Mouse (Mus musculus) stomach, embryonic 16.5 days (tissue): ENCODE measurements at regions not wholly inside any gene's neighbourhood (a gene's known extent, or its start where the extent isn't known, plus 50 kb on each side); places are given as distances from the start of the nearest gene placed in this dataset.

Source experiments
- ATAC-seq: fragments of 200-750 bp; cut with Nextera tagmentation; 2 replicates; pipeline ENCODE4 v1.8.0; 2017; ENCODE audit warnings: moderate number of reproducible peaks, moderate TSS enrichment; ENCODE audit not compliant: insufficient read depth, low FRiP score
- H3K27ac ChIP-seq: fragments of 300-500 bp; sonication (generic); 2 replicates; pipeline ENCODE4 v1.5.1; 2014; ENCODE audit warnings: low read length
- H3K27me3 ChIP-seq: fragments of 300-500 bp; sonication (generic); 2 replicates; pipeline ENCODE4 v1.6.1; 2014; ENCODE audit warnings: low read length, control low read depth, mixed read lengths; ENCODE audit not compliant: control insufficient read depth, insufficient read depth
- H3K36me3 ChIP-seq: fragments of 300-500 bp; sonication (generic); 2 replicates; pipeline ENCODE4 v1.6.1; 2014; ENCODE audit warnings: low read length; ENCODE audit not compliant: control insufficient read depth, insufficient read depth
- H3K4me1 ChIP-seq: fragments of 300-500 bp; sonication (generic); 2 replicates; pipeline ENCODE4 v1.6.1; 2014; ENCODE audit warnings: low read length, control low read depth, mixed read lengths; ENCODE audit not compliant: control insufficient read depth, insufficient read depth
- H3K4me2 ChIP-seq: fragments of 300-500 bp; sonication (generic); 2 replicates; pipeline ENCODE4 v1.6.1; 2014; ENCODE audit warnings: low read depth, low read length, mixed read lengths
- H3K4me3 ChIP-seq: fragments of 300-500 bp; sonication (generic); replicated peaks from 2 replicates; pipeline ENCODE4 v1.5.1; 2014; ENCODE audit warnings: mild to moderate bottlenecking, low read length
- H3K9ac ChIP-seq: fragments of 300-500 bp; sonication (generic); 2 replicates; pipeline ENCODE4 v1.6.1; 2014; ENCODE audit warnings: low read length
- H3K9me3 ChIP-seq: fragments of 300-500 bp; sonication (generic); replicated peaks from 2 replicates; pipeline ENCODE4 v1.6.1; 2016; ENCODE audit warnings: low read length, control low read depth; ENCODE audit not compliant: control insufficient read depth
- WGBS: fragments of 180-500 bp; shearing (Covaris S2); extraction: QIAGEN DNeasy Blood & Tissue Kit; methylation state at CpG from one replicate; pipeline ENCODE4 v1.1.7; 2014; 5-methylcytosine and 5-hydroxymethylcytosine counted together

DNA sequence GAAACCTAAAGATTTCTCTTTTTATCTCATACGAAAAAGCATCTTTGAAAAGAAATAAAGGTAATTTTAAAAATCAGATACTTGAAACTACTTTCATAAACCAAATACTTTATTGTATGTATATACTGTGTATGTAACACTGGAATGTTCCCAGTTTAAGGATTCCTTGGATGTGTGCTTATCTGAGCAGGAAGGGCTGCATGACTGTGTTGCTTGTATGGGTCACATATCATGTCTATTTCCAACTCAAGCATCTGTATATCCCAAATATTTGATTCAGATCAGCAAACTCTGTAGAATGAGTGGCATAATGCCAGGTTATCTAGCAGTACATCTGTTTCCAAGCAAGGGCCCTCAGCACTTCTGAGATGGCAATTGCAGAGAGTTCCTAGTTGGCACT, 330.1 kb downstream of the Inhba start:
- H3K9me3 ChIP-seq: no peaks in the 10 kb centered on the region
- WGBS: 88% methylated on average over 1 of the region's 1 CpGs
- no peaks in the 10 kb centered on the region for H3K27me3 ChIP-seq
- H3K36me3 ChIP-seq: no peaks in the 10 kb centered on the region
- H3K4me3 ChIP-seq: no peak overlapping the region
- H3K9ac ChIP-seq: no peak overlapping the region
- H3K27ac ChIP-seq: no peak overlapping the region
- H3K4me1 ChIP-seq: 0 out of 2 replicates have a peak, but pooled peaks cover 4% of the 10 kb centered on the region
- no peak for ATAC-seq
- no peak overlapping the region for H3K4me2 ChIP-seq

- WGBS: 56% methylated on average over 4 of the region's 4 CpGs
Observed at GRCm38 (mm10) chr13:16342171-16342570, 330.5 kb downstream of the Inhba start.

GRCm38 (mm10) chr13:16343280-16343945, 331.8 kb downstream of the Inhba start:
- ATAC-seq: peak; percentile 68; the same call in 1 of the 2 replicates
- 57% methylated on average over 4 of the region's 4 CpGs for WGBS
- H3K27ac ChIP-seq: 0 out of 2 replicates have a peak overlapping the region, but pooled peaks have one; percentile 17
- 0 out of 2 replicates have a peak, but pooled peaks cover 4% of the 10 kb centered on the region for H3K4me1 ChIP-seq
- H3K4me2 ChIP-seq: no peak overlapping the region
- H3K27me3 ChIP-seq: no peaks in the 10 kb centered on the region
- H3K4me3 ChIP-seq: no peak overlapping the region
- H3K9ac ChIP-seq: no peak overlapping the region
- no peaks in the 10 kb centered on the region for H3K36me3 ChIP-seq
- H3K9me3 ChIP-seq: no peaks in the 10 kb centered on the region

More at GRCm38 (mm10) chr13:16342171-16342570, 330.5 kb downstream of the Inhba start:
- H3K9me3 ChIP-seq: no peaks in the 10 kb centered on the region
- H3K36me3 ChIP-seq: no peaks in the 10 kb centered on the region
- H3K9ac ChIP-seq: no peak overlapping the region
- no peaks in the 10 kb centered on the region for H3K27me3 ChIP-seq
- 0 out of 2 replicates have a peak, but pooled peaks cover 4% of the 10 kb centered on the region for H3K4me1 ChIP-seq
- no peak overlapping the region for H3K27ac ChIP-seq
- no peak for ATAC-seq
- no peak overlapping the region for H3K4me2 ChIP-seq
- H3K4me3 ChIP-seq: no peak overlapping the region

DNA sequence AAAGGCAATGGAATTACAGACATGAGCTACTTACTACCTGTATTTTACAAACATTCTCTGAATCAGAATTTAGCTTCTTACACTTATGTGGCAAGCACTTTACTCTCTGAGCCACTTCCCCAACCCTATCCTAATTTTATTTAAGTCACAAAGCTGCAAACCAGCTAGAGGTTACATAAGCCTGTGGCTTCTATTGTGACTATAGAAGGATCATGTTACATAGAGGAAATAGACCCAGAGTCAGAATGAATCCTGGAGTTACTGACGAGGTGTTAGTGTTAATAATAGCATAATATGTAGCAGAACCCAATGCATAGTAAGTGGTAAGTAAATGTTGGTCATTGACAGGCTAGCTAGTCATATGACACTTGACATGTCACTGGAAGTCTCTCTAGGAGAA, 337.7 kb downstream of the Inhba start:
- Histone ChIP-seq H3K27ac (no peak overlapping the region), H3K4me2 (no peak overlapping the region), H3K4me1 (no peaks in the 10 kb centered on the region), H3K36me3 (no peaks in the 10 kb centered on the region), H3K9me3 (no peaks in the 10 kb centered on the region), H3K27me3 (no peaks in the 10 kb centered on the region), H3K4me3 (no peak overlapping the region), H3K9ac (no peak overlapping the region)
- no peak for ATAC-seq
- WGBS: 34% methylated on average over 1 of the region's 1 CpGs

DNA sequence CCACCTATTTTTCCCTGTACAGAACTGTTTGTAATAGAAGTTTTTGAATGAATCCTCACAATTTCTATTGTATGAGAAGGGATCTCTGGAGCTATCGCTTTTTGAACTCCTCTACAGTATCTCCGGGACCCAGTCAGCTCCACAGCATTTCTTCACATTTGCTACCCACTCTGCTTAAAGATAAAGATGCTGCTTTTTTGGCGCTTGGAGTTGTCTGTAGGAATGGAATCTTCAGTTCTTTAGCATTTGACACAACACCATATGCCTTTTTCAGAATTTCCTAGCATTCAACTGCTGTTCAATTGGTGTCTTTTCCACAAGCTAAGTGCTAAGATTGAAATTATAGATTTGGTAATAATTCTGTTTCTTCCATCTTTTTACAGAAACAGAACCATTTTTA, 338.4 kb downstream of the Inhba start:
- Histone ChIP-seq H3K27ac (no peak overlapping the region), H3K27me3 (no peaks in the 10 kb centered on the region), H3K4me3 (no peak overlapping the region), H3K9ac (no peak overlapping the region), H3K4me1 (no peaks in the 10 kb centered on the region), H3K36me3 (no peaks in the 10 kb centered on the region), H3K9me3 (no peaks in the 10 kb centered on the region), H3K4me2 (no peak overlapping the region)
- 90% methylated on average over 3 of the region's 3 CpGs for WGBS
- ATAC-seq: no peak

GRCm38 (mm10) chr13:16355316-16355715, 343.7 kb downstream of the Inhba start:
- 76% methylated on average over 1 of the region's 1 CpGs for WGBS
- Histone ChIP-seq H3K4me1 (no peaks in the 10 kb centered on the region), H3K9me3 (no peaks in the 10 kb centered on the region), H3K27me3 (no peaks in the 10 kb centered on the region), H3K4me2 (no peak overlapping the region), H3K36me3 (no peaks in the 10 kb centered on the region), H3K9ac (no peak overlapping the region), H3K4me3 (no peak overlapping the region), H3K27ac (no peak overlapping the region)
- no peak for ATAC-seq

GRCm38 (mm10) chr13:16379492-16379891, 367.8 kb downstream of the Inhba start:
- H3K27ac ChIP-seq: no peak overlapping the region
- H3K9ac ChIP-seq: no peak overlapping the region
- H3K4me3 ChIP-seq: no peak overlapping the region
- H3K4me1 ChIP-seq: no peaks in the 10 kb centered on the region
- no peak overlapping the region for H3K4me2 ChIP-seq
- H3K9me3 ChIP-seq: no peaks in the 10 kb centered on the region
- no peaks in the 10 kb centered on the region for H3K36me3 ChIP-seq
- no peak for ATAC-seq
- H3K27me3 ChIP-seq: no peaks in the 10 kb centered on the region
- WGBS: 62% methylated on average over 5 of the region's 5 CpGs

DNA sequence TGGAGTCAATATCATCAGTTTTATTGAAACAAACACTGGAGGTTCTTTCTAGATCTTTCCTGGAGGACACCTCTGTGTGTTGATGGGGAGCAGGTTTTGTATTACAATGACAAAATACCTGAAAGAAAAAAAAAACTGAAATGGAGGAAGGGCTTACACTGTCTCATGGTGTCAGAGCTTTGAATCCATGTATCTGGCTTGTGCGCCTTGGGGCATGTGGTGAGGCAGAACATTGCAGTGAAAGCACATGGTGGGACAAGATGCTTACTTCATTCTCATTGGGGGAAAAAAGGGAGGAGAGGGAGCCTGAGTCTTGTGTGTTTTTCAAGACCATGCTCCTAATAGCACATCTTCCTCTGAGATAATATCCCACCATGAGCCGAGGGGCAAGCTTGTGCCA, 368.3 kb downstream of the Inhba start:
- Histone ChIP-seq H3K9me3 (no peaks in the 10 kb centered on the region), H3K36me3 (no peaks in the 10 kb centered on the region), H3K4me2 (no peak overlapping the region), H3K9ac (no peak overlapping the region), H3K27ac (no peak overlapping the region), H3K27me3 (no peaks in the 10 kb centered on the region), H3K4me1 (no peaks in the 10 kb centered on the region), H3K4me3 (no peak overlapping the region)
- no peak for ATAC-seq
- 94% methylated on average over 2 of the region's 2 CpGs for WGBS

DNA sequence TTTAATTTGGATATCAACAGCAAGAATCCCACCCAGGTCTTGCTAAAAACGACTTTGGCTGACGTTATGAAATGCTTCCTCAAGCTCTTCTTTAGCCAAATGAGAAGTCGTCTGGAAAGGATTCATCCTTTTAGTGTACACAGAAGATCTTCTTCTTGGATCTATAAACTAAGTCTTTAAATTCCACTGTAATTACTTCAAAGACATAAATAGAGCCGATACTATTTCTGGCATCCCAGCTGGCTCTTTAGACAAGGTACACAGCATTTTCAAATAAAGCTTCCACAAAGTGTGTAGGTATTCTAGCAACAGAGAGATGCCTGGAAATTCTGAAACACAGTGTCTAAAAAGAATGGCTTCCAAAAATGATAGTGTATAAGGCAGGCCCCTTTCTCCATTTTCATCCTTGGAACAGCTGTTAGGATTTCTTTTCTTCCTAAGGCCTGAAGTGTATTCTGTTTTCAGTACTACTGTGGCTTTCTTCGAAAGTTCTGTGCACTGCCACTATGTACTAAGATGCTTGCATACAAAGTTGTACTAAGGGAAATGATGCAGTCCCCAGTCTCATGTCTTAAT, 371.4 kb downstream of the Inhba start:
- WGBS: 56% methylated on average over 5 of the region's 5 CpGs
- ATAC-seq: no peak
- H3K9ac ChIP-seq: no peak overlapping the region
- H3K9me3 ChIP-seq: no peaks in the 10 kb centered on the region
- no peaks in the 10 kb centered on the region for H3K4me1 ChIP-seq
- no peaks in the 10 kb centered on the region for H3K36me3 ChIP-seq
- H3K4me2 ChIP-seq: no peak overlapping the region
- H3K27ac ChIP-seq: no peak overlapping the region
- H3K27me3 ChIP-seq: no peaks in the 10 kb centered on the region
- H3K4me3 ChIP-seq: no peak overlapping the region
